ENCODE assay signal across 9 mouse cellular contexts in the genomic region with DNA sequence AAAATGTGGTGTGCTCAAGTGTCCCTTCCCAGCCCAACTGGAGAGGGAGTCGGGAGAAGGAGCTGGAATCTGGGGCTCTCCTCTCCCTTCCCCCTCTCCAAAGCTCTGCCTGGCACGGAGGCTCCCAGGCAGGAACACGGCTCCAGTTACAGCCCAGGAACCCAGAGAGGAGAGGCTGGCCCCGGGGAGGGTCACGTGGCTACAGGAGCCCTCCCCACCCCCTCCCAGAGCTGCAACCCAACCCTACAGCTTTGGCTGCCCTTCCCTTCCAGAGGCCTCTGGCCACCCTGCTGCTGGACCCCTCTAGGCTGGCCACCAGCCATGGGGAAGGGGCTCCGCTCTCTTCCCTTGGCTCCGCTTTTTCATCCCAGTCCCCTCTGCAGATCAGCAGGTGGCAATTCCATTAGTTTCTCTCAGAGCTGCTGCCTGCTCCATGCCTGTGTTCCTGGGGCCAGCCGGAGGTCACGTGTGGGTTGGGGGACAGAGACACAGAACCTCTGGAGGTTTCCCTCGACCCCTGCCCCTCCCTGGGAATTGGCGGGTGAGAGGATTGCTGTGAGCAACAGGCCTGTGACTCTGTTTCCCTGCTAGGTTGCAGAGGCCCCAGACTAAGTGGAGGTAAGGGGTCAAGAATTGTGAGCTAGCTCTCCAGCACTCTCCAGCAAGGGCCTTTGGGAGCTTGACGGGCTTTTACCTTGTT. TPM values are rescaled to one million over a fixed set of nuclear protein-coding genes. Genes with fewer than 3 reads are reported as not detected.
A peak's percentile ranks its signal among the peaks of the same experiment; 100 is the strongest.
DNase-seq lines count a peak whose midpoint lies in the region; ATAC-seq and TF ChIP-seq lines count a peak whose summit lies in the region.
"Had no signal": no experiment of that assay in that cellular context is flagged by ENCODE, and none has a peak within 500 bp of the region (broad histone marks: within the 10 kb centered on the region; RNA-seq: fewer than 3 reads in every experiment).

No protein-coding gene starts in this region.

- no peak overlapping the region for H3K4me2 ChIP-seq in midbrain, postnatal 0 days (ENCODE audit: low read depth, low read length, poor library complexity, severe bottlenecking)
- peak overlapping the region; percentile 32 for H3K4me2 ChIP-seq in embryonic facial prominence, embryonic 11.5 days (ENCODE audit: low read depth, low read length)
- peak overlapping the region; percentile 36; the same call in 1 of the 2 replicates for H3K4me2 ChIP-seq in heart, embryonic 16.5 days (ENCODE audit: low read depth, low read length)
- 0 out of 2 replicates have a peak overlapping the region, but pooled peaks have one; percentile 14 for H3K4me2 ChIP-seq in lung, postnatal 0 days (replicated peaks; ENCODE audit: low read depth, low read length)
- H3K4me2 ChIP-seq: liver, embryonic 15.5 days had no signal

- no peak for TF ChIP-seq CTCF in midbrain, postnatal 0 days (IDR thresholded peaks at IDR 0.05)
- TF ChIP-seq CTCF in lung, postnatal 0 days (IDR thresholded peaks at IDR 0.05): no peak

- H3K36me3 ChIP-seq in midbrain, embryonic 10.5 days: no peaks in the 10 kb centered on the region
- H3K36me3 ChIP-seq in midbrain, postnatal 0 days (ENCODE audit: insufficient read depth, low read length): no peaks in the 10 kb centered on the region
- no peaks in the 10 kb centered on the region for H3K36me3 ChIP-seq in embryonic facial prominence, embryonic 11.5 days (replicated peaks; ENCODE audit: control insufficient read depth, insufficient read depth, low read depth, low read length)
- no peaks in the 10 kb centered on the region for H3K36me3 ChIP-seq in heart, embryonic 16.5 days (ENCODE audit: control insufficient read depth, insufficient read depth)
- no peaks in the 10 kb centered on the region for H3K36me3 ChIP-seq in lung, postnatal 0 days (ENCODE audit: insufficient read depth, low read length)
- H3K36me3 ChIP-seq: liver, embryonic 15.5 days had no signal

- no peak for ATAC-seq in midbrain, postnatal 0 days (ENCODE audit: low FRiP score)
- ATAC-seq in embryonic facial prominence, embryonic 11.5 days (replicated peaks; ENCODE audit: insufficient number of reproducible peaks, low FRiP score, low TSS enrichment, low read depth): peak; percentile 46; the same call in 1 of the 2 replicates
- peak; percentile 34 for ATAC-seq in heart, embryonic 16.5 days (replicated peaks; ENCODE audit: extremely low read depth, insufficient read depth, low FRiP score)
- ATAC-seq in lung, postnatal 0 days: peak; percentile 56
- ATAC-seq in activated CD4-positive, CD25-positive, alpha-beta regulatory T cell, adult 4 months: no peak

- peaks cover 100% of the 10 kb centered on the region for H3K27me3 ChIP-seq in midbrain, embryonic 10.5 days (ENCODE audit: low read depth, poor library complexity, severe bottlenecking)
- peaks cover 67% of the 10 kb centered on the region for H3K27me3 ChIP-seq in midbrain, postnatal 0 days (ENCODE audit: insufficient read depth, low read length)
- H3K27me3 ChIP-seq in embryonic facial prominence, embryonic 11.5 days (ENCODE audit: control insufficient read depth, insufficient read depth, low read length): peaks cover 36% of the 10 kb centered on the region
- peaks cover 21% of the 10 kb centered on the region for H3K27me3 ChIP-seq in heart, embryonic 16.5 days (ENCODE audit: control insufficient read depth, insufficient read depth, low read length)
- H3K27me3 ChIP-seq in lung, postnatal 0 days (replicated peaks; ENCODE audit: insufficient read depth, low read length): peaks cover 19% of the 10 kb centered on the region; the same call in 1 of the 2 replicates

- peak overlapping the region; percentile 68 for H3K4me3 ChIP-seq in midbrain, embryonic 10.5 days
- no peak overlapping the region for H3K4me3 ChIP-seq in midbrain, postnatal 0 days (ENCODE audit: low read depth, low read length)
- H3K4me3 ChIP-seq in embryonic facial prominence, embryonic 11.5 days (ENCODE audit: low read depth, low read length): 0 out of 2 replicates have a peak overlapping the region, but pooled peaks have one; percentile 1
- no peak overlapping the region for H3K4me3 ChIP-seq in heart, embryonic 16.5 days (ENCODE audit: low read length)
- H3K4me3 ChIP-seq in lung, postnatal 0 days (ENCODE audit: low read depth, low read length): no peak overlapping the region
- H3K4me3 ChIP-seq: liver, embryonic 15.5 days had no signal

- DNase-seq in midbrain, embryonic 10.5 days (ENCODE audit: low spot score): peak; percentile 71
- no peak for DNase-seq in midbrain, postnatal 0 days (ENCODE audit: low spot score)
- DNase-seq in embryonic facial prominence, embryonic 11.5 days (ENCODE audit: low spot score): peak; percentile 83
- DNase-seq in lung, postnatal 0 days (ENCODE audit: low spot score): peak; percentile 77
- no peak for DNase-seq in thymus, postnatal 14 days
- no peak for DNase-seq in frontal cortex, postnatal 14 days (ENCODE audit: low spot score in 2 of 2)

- H3K4me1 ChIP-seq in midbrain, embryonic 10.5 days: peaks cover 90% of the 10 kb centered on the region
- H3K4me1 ChIP-seq in midbrain, postnatal 0 days (ENCODE audit: insufficient read depth, low read length): peaks cover 4% of the 10 kb centered on the region; the same call in 1 of the 2 replicates
- H3K4me1 ChIP-seq in embryonic facial prominence, embryonic 11.5 days (ENCODE audit: control insufficient read depth, insufficient read depth, low read length): peaks cover 27% of the 10 kb centered on the region
- H3K4me1 ChIP-seq in heart, embryonic 16.5 days (ENCODE audit: control insufficient read depth, insufficient read depth, low read length): peaks cover 21% of the 10 kb centered on the region
- no peaks in the 10 kb centered on the region for H3K4me1 ChIP-seq in lung, postnatal 0 days (ENCODE audit: insufficient read depth, low read depth, low read length)

- WGBS in midbrain, embryonic 10.5 days: 6% methylated on average over 12 of the region's 12 CpGs
- 8% methylated on average over 12 of the region's 12 CpGs for WGBS in midbrain, postnatal 0 days
- 9% methylated on average over 11 of the region's 12 CpGs for WGBS in embryonic facial prominence, embryonic 11.5 days
- 22% methylated on average over 11 of the region's 12 CpGs for WGBS in heart, embryonic 16.5 days
- WGBS in lung, postnatal 0 days: 22% methylated on average over 10 of the region's 12 CpGs

- peak overlapping the region; percentile 82 for H3K27ac ChIP-seq in midbrain, embryonic 10.5 days (replicated peaks)
- H3K27ac ChIP-seq in midbrain, postnatal 0 days (ENCODE audit: low read depth, low read length): no peak overlapping the region
- peak overlapping the region; percentile 59; the same call in 1 of the 2 replicates for H3K27ac ChIP-seq in embryonic facial prominence, embryonic 11.5 days (replicated peaks; ENCODE audit: low read depth, low read length)
- no peak overlapping the region for H3K27ac ChIP-seq in heart, embryonic 16.5 days (ENCODE audit: low read length)
- H3K27ac ChIP-seq in lung, postnatal 0 days (ENCODE audit: low read length): 0 out of 2 replicates have a peak overlapping the region, but pooled peaks have one; percentile 11
- H3K27ac ChIP-seq: liver, embryonic 15.5 days had no signal

- TF ChIP-seq EP300 in lung, postnatal 0 days (IDR thresholded peaks at IDR 0.05): no peak

- no peaks in the 10 kb centered on the region for H3K9me3 ChIP-seq in midbrain, embryonic 10.5 days (replicated peaks)
- H3K9me3 ChIP-seq in midbrain, postnatal 0 days (ENCODE audit: low read length): no peaks in the 10 kb centered on the region
- H3K9me3 ChIP-seq in embryonic facial prominence, embryonic 11.5 days (replicated peaks; ENCODE audit: control insufficient read depth, low read length): no peaks in the 10 kb centered on the region
- H3K9me3 ChIP-seq in heart, embryonic 16.5 days (replicated peaks; ENCODE audit: control insufficient read depth, low read length): no peaks in the 10 kb centered on the region
- H3K9me3 ChIP-seq in lung, postnatal 0 days (ENCODE audit: low read length): no peaks in the 10 kb centered on the region
- H3K9me3 ChIP-seq: liver, embryonic 15.5 days had no signal

- no peak overlapping the region for H3K9ac ChIP-seq in midbrain, postnatal 0 days (replicated peaks; ENCODE audit: low read length, poor library complexity, severe bottlenecking)
- H3K9ac ChIP-seq in embryonic facial prominence, embryonic 11.5 days (replicated peaks; ENCODE audit: low read length): peak overlapping the region; percentile 23; the same call in 1 of the 2 replicates
- no peak overlapping the region; the same call in 1 of the 2 replicates for H3K9ac ChIP-seq in heart, embryonic 16.5 days (ENCODE audit: low read length)
- no peak overlapping the region for H3K9ac ChIP-seq in lung, postnatal 0 days (replicated peaks; ENCODE audit: low read depth)
- H3K9ac ChIP-seq: liver, embryonic 15.5 days had no signal

RNA-seq across cellular contexts. Expression of gene Wnt9a, which starts 2.5 kb away (rescaled TPM):
- polyA plus RNA-seq in midbrain, embryonic 10.5 days (2016; fragmentation: Nextera tagmentation; extraction: Ambion mirVana): 7.8 and 9.7 TPM in 2 replicates
- total RNA-seq in midbrain, postnatal 0 days (2014; rRNA removed): 4.2 and 5.6 TPM in 2 replicates
- polyA plus RNA-seq in midbrain, postnatal 0 days (2015; fragmentation: Nextera tagmentation; extraction: Ambion mirVana): 2.3 and 2.9 TPM in 2 replicates
- 1.6 and 1.8 TPM in 2 replicates for polyA plus RNA-seq in embryonic facial prominence, embryonic 11.5 days (2014; fragmentation: Nextera tagmentation; extraction: Ambion mirVana)
- polyA plus RNA-seq in heart, embryonic 16.5 days (2015; fragmentation: Nextera tagmentation; extraction: Ambion mirVana): 2.7 and 2.9 TPM in 2 replicates
- 9.7 and 10.5 TPM in 2 replicates for polyA plus RNA-seq in lung, postnatal 0 days (2015; fragmentation: Nextera tagmentation; extraction: Ambion mirVana)
- not detected for polyA plus RNA-seq in activated CD4-positive, CD25-positive, alpha-beta regulatory T cell, adult 4 months (2017; shearing (Covaris generic))

RNA-seq across cellular contexts. Expression of gene Wnt3a, which starts 18.7 kb away (rescaled TPM):
- polyA plus RNA-seq in midbrain, embryonic 10.5 days (2016; fragmentation: Nextera tagmentation; extraction: Ambion mirVana): 5.3 and 8.7 TPM in 2 replicates
- 0.16 TPM in 1 of 2 replicates, not detected in the other for total RNA-seq in midbrain, postnatal 0 days (2014; rRNA removed)
- 0.10 TPM in 1 of 2 replicates, not detected in the other for polyA plus RNA-seq in midbrain, postnatal 0 days (2015; fragmentation: Nextera tagmentation; extraction: Ambion mirVana)
- polyA plus RNA-seq in embryonic facial prominence, embryonic 11.5 days (2014; fragmentation: Nextera tagmentation; extraction: Ambion mirVana): 0.39 and 0.77 TPM in 2 replicates
- not detected in 2 replicates for polyA plus RNA-seq in heart, embryonic 16.5 days (2015; fragmentation: Nextera tagmentation; extraction: Ambion mirVana)
- 12.6 and 18.9 TPM in 2 replicates for polyA plus RNA-seq in lung, postnatal 0 days (2015; fragmentation: Nextera tagmentation; extraction: Ambion mirVana)
- polyA plus RNA-seq in activated CD4-positive, CD25-positive, alpha-beta regulatory T cell, adult 4 months (2017; shearing (Covaris generic)): under 1 TPM in 1 of 2 experiments, not detected in 1; 0.20 TPM
- polyA plus RNA-seq: liver, embryonic 15.5 days had no signal

Comparison
In these comparisons a context has a peak if more than half of its experiments do, and no peak if none do; other contexts are left out.
1. DNase-seq: peak in midbrain, embryonic 10.5 days (single experiment), embryonic facial prominence, embryonic 11.5 days (single experiment) and lung, postnatal 0 days (single experiment); none in midbrain, postnatal 0 days (single experiment), thymus, postnatal 14 days (single experiment) and frontal cortex, postnatal 14 days (0 of 2).
2. H3K27ac ChIP-seq: peak in midbrain, embryonic 10.5 days (single experiment), embryonic facial prominence, embryonic 11.5 days (single experiment) and lung, postnatal 0 days (single experiment); none in midbrain, postnatal 0 days (single experiment) and heart, embryonic 16.5 days (single experiment).
3. H3K4me3 ChIP-seq: peak in midbrain, embryonic 10.5 days (single experiment) and embryonic facial prominence, embryonic 11.5 days (single experiment); none in midbrain, postnatal 0 days (single experiment), heart, embryonic 16.5 days (single experiment) and lung, postnatal 0 days (single experiment).
4. ATAC-seq: peak in embryonic facial prominence, embryonic 11.5 days (single experiment), heart, embryonic 16.5 days (single experiment) and lung, postnatal 0 days (single experiment); none in midbrain, postnatal 0 days (single experiment) and activated CD4-positive, CD25-positive, alpha-beta regulatory T cell, adult 4 months (single experiment).